Mouse (Mus musculus) heart, embryonic 12.5 days (tissue): ENCODE measurements at regions not wholly inside any gene's neighbourhood (a gene's known extent, or its start where the extent isn't known, plus 50 kb on each side); places are given as distances from the start of the nearest gene placed in this dataset.

Source experiments
- ATAC-seq: fragments of 200-750 bp; cut with Nextera tagmentation; 2 replicates; pipeline ENCODE4 v1.8.0; 2017; ENCODE audit warnings: moderate TSS enrichment, moderate library complexity; ENCODE audit not compliant: insufficient number of reproducible peaks, low FRiP score
- H3K27ac ChIP-seq: fragments of 300-500 bp; sonication (generic); 2 replicates; pipeline ENCODE4 v1.5.1; 2016; ENCODE audit warnings: mild to moderate bottlenecking, moderate library complexity; ENCODE audit not compliant: poor library complexity, severe bottlenecking
- H3K27me3 ChIP-seq: fragments of 300-500 bp; sonication (generic); replicated peaks from 2 replicates; pipeline ENCODE4 v1.6.1; 2016; ENCODE audit warnings: mild to moderate bottlenecking, moderate library complexity
- H3K36me3 ChIP-seq: fragments of 300-500 bp; sonication (generic); 2 replicates; pipeline ENCODE4 v1.6.1; 2016; ENCODE audit warnings: mild to moderate bottlenecking, moderate library complexity
- H3K4me1 ChIP-seq: fragments of 300-500 bp; sonication (generic); replicated peaks from 2 replicates; pipeline ENCODE4 v1.6.1; 2016; ENCODE audit warnings: mild to moderate bottlenecking
- H3K4me2 ChIP-seq: fragments of 300-500 bp; sonication (generic); 2 replicates; pipeline ENCODE4 v1.6.1; 2016; ENCODE audit warnings: mild to moderate bottlenecking, moderate library complexity
- H3K4me3 ChIP-seq: fragments of 300-500 bp; sonication (generic); 2 replicates; pipeline ENCODE4 v1.5.1; 2016; ENCODE audit warnings: mild to moderate bottlenecking
- H3K9ac ChIP-seq: fragments of 300-500 bp; sonication (generic); 2 replicates; pipeline ENCODE4 v1.6.1; 2016; ENCODE audit warnings: mild to moderate bottlenecking, moderate library complexity
- H3K9me3 ChIP-seq: fragments of 300-500 bp; sonication (generic); replicated peaks from 2 replicates; pipeline ENCODE4 v1.6.1; 2016; ENCODE audit warnings: mild to moderate bottlenecking, moderate library complexity
- WGBS: fragments of 180-500 bp; shearing (Covaris S2); methylation state at CpG from one replicate; pipeline ENCODE4 v1.1.7; 2016; 5-methylcytosine and 5-hydroxymethylcytosine counted together

DNA sequence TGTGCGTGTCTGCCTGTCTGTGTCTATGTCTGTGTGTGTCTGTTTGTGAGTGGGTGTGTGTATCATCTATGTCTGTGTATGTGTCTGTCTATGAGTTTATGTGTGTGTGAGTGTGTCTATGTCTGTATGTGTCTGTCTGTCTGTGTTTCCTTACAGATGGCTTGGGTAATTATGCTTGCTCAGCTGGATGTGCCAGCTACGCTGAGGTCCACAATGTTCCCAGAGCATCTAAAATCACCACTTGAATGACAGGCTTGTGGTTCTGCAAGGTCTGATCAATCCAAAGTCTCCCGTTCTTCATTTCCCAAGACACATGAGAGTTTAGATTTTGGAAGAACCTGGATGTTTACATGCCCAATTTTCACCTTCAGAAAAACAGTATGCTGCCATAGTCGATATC lies 573.2 kb downstream of the Nfib start:
- Histone ChIP-seq H3K9me3 (no peaks in the 10 kb centered on the region), H3K4me1 (peaks cover 13% of the 10 kb centered on the region), H3K4me3 (no peak overlapping the region), H3K27ac (peak overlapping the region; percentile 81), H3K27me3 (no peaks in the 10 kb centered on the region), H3K9ac (no peak overlapping the region), H3K36me3 (no peaks in the 10 kb centered on the region), H3K4me2 (no peak overlapping the region)
- ATAC-seq: no peak
- WGBS: 63% methylated on average over 4 of the region's 4 CpGs

- Histone ChIP-seq H3K4me3 (no peak overlapping the region), H3K27ac (no peak overlapping the region), H3K9ac (no peak overlapping the region), H3K27me3 (no peaks in the 10 kb centered on the region), H3K4me2 (no peak overlapping the region), H3K4me1 (peaks cover 13% of the 10 kb centered on the region), H3K36me3 (no peaks in the 10 kb centered on the region), H3K9me3 (no peaks in the 10 kb centered on the region)
- ATAC-seq: no peak
- 54% methylated on average over 1 of the region's 1 CpGs for WGBS
These were observed 576.1 kb downstream of the Nfib start for GRCm38 (mm10) chr4:82129471-82129870.

- Histone ChIP-seq H3K4me1 (peaks cover 5% of the 10 kb centered on the region), H3K4me2 (no peak overlapping the region), H3K9me3 (no peaks in the 10 kb centered on the region), H3K4me3 (no peak overlapping the region), H3K9ac (no peak overlapping the region), H3K27me3 (no peaks in the 10 kb centered on the region), H3K27ac (no peak overlapping the region), H3K36me3 (no peaks in the 10 kb centered on the region)
- 85% methylated on average over 5 of the region's 5 CpGs for WGBS
- no peak for ATAC-seq
These were observed 581.8 kb downstream of the Nfib start for GRCm38 (mm10) chr4:82123733-82124132.

- WGBS: 90% methylated on average over 1 of the region's 1 CpGs
- Histone ChIP-seq H3K9ac (no peak overlapping the region), H3K4me3 (no peak overlapping the region), H3K27me3 (no peaks in the 10 kb centered on the region), H3K36me3 (no peaks in the 10 kb centered on the region), H3K4me2 (no peak overlapping the region), H3K4me1 (peaks cover 5% of the 10 kb centered on the region), H3K27ac (no peak overlapping the region), H3K9me3 (no peaks in the 10 kb centered on the region)
- no peak for ATAC-seq
These were observed 582.4 kb downstream of the Nfib start for GRCm38 (mm10) chr4:82123101-82123500.

GRCm38 (mm10) chr4:82120796-82121195 lies 584.8 kb downstream of the Nfib start:
- no peaks in the 10 kb centered on the region for H3K36me3 ChIP-seq
- H3K9ac ChIP-seq: no peak overlapping the region
- H3K27me3 ChIP-seq: no peaks in the 10 kb centered on the region
- no peaks in the 10 kb centered on the region for H3K9me3 ChIP-seq
- 53% methylated on average over 4 of the region's 4 CpGs for WGBS
- H3K27ac ChIP-seq: no peak overlapping the region
- H3K4me2 ChIP-seq: no peak overlapping the region
- peaks cover 5% of the 10 kb centered on the region for H3K4me1 ChIP-seq
- no peak for ATAC-seq
- H3K4me3 ChIP-seq: no peak overlapping the region

GRCm38 (mm10) chr4:82120326-82120725 lies 585.2 kb downstream of the Nfib start:
- Histone ChIP-seq H3K9ac (no peak overlapping the region), H3K4me2 (no peak overlapping the region), H3K9me3 (no peaks in the 10 kb centered on the region), H3K4me1 (peaks cover 5% of the 10 kb centered on the region), H3K36me3 (no peaks in the 10 kb centered on the region), H3K27ac (no peak overlapping the region), H3K27me3 (no peaks in the 10 kb centered on the region), H3K4me3 (no peak overlapping the region)
- ATAC-seq: no peak
- 68% methylated on average over 1 of the region's 1 CpGs for WGBS

DNA sequence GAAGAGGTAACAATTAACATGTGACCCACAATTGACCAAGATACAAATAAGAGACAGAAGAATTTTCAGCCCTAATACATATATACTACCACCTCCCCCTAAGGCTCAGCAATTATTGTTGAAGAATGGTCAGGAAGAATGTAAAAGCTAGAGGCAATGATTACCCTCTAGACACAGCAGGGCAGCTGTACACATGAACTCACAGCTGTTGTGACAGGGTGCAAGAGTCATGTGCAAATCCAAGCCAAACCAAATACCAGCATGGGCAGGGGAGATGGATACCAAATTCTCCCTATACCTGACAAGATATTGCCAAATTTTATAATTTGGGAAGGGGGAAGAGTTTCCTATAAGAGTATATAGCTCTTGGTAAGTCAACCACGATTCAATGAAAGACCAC lies 603.7 kb downstream of the Nfib start:
- Histone ChIP-seq H3K9me3 (0 out of 2 replicates have a peak, but pooled peaks cover 5% of the 10 kb centered on the region), H3K9ac (no peak overlapping the region), H3K36me3 (no peaks in the 10 kb centered on the region), H3K4me2 (no peak overlapping the region), H3K27me3 (no peaks in the 10 kb centered on the region), H3K27ac (no peak overlapping the region), H3K4me1 (no peaks in the 10 kb centered on the region), H3K4me3 (no peak overlapping the region)
- no peak for ATAC-seq
- 71% methylated on average over 1 of the region's 1 CpGs for WGBS

- no peak overlapping the region for H3K27ac ChIP-seq
- ATAC-seq: no peak
- H3K9me3 ChIP-seq: 0 out of 2 replicates have a peak, but pooled peaks cover 5% of the 10 kb centered on the region
- no peaks in the 10 kb centered on the region for H3K27me3 ChIP-seq
- H3K4me3 ChIP-seq: no peak overlapping the region
- no peak overlapping the region for H3K9ac ChIP-seq
- H3K36me3 ChIP-seq: no peaks in the 10 kb centered on the region
- no peak overlapping the region for H3K4me2 ChIP-seq
- no peaks in the 10 kb centered on the region for H3K4me1 ChIP-seq
- WGBS: 73% methylated on average over 6 of the region's 6 CpGs
These were observed 605.6 kb downstream of the Nfib start for GRCm38 (mm10) chr4:82099970-82100368.

GRCm38 (mm10) chr4:82098986-82099969 lies 606.3 kb downstream of the Nfib start:
- Histone ChIP-seq H3K36me3 (no peaks in the 10 kb centered on the region), H3K4me2 (no peak overlapping the region), H3K4me1 (no peaks in the 10 kb centered on the region), H3K27ac (no peak overlapping the region), H3K9me3 (0 out of 2 replicates have a peak, but pooled peaks cover 5% of the 10 kb centered on the region), H3K4me3 (no peak overlapping the region), H3K27me3 (no peaks in the 10 kb centered on the region), H3K9ac (no peak overlapping the region)
- 86% methylated on average over 13 of the region's 13 CpGs for WGBS
- no peak for ATAC-seq

DNA sequence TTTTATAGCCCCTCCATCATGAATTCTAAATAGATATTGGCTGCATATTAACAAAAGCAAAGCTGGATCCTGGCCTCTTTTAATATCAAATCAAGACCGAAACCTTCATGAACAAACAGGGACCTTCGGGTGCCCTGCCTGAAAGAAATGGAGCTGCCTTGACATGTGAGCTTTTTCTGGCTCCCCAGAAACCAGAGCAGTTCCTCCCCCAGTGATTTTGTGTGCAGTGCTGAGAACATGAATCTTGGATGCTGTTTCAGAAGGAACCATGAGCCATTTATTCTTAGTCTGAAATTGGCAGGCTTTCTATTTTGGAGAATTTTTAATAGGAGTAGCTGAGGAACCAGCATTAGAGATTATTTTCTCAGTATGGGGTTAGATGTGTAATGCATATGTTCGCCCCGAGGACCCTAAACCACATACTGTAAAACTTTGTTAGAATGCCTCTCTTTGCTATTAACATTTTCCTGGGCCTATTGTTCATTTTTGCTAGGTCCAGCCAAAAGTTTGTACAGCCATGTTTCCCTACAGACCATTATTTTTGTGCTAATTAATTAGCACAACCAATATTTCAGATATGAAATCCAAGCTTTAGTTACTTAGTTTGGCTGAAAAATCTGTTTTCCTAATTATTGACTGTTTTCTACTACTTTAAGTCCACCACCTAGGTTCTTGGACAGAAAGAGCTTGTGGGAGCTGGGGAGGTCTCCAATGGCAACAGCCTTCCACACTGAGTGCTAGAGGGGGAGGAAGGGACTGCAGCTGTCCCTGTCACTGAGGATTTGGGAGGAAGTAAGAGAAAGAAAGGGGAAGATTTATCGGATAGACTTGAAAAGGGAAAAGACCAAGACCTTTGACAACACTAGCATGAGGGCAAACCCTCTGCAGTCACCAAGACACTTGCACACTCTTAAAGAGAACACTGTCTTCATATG lies 613.0 kb downstream of the Nfib start:
- Histone ChIP-seq H3K27ac (no peak overlapping the region), H3K36me3 (no peaks in the 10 kb centered on the region), H3K27me3 (no peaks in the 10 kb centered on the region), H3K4me2 (no peak overlapping the region), H3K9me3 (no peaks in the 10 kb centered on the region), H3K4me3 (no peak overlapping the region), H3K9ac (no peak overlapping the region), H3K4me1 (no peaks in the 10 kb centered on the region)
- ATAC-seq: no peak
- WGBS: 80% methylated on average over 5 of the region's 5 CpGs

DNA sequence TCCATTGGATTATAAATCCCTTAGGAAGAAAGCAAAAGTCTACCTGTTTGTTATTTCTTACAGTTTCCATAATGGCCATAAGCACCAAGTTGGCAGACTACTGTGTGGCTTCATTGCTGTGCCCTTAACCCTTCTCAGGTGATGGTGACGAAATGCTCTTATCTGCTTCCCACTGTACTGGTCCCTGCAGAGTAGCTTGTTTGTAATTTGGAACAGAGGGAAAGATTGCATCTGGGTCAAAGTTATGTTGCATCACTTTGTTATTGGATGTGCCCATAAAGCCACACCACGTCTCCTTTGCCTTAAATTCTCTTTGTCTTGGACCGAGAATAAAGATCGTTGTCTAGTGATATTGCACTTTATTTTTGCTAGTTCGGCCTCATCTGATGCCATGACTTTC lies 615.9 kb downstream of the Nfib start:
- ATAC-seq: no peak
- WGBS: 85% methylated on average over 5 of the region's 5 CpGs
- Histone ChIP-seq H3K4me3 (no peak overlapping the region), H3K4me2 (no peak overlapping the region), H3K36me3 (no peaks in the 10 kb centered on the region), H3K4me1 (no peaks in the 10 kb centered on the region), H3K9ac (no peak overlapping the region), H3K27me3 (no peaks in the 10 kb centered on the region), H3K27ac (no peak overlapping the region), H3K9me3 (no peaks in the 10 kb centered on the region)
